Comparison of ENCODE assay signal across 15 mouse cellular contexts in genomic region chr5:46278190-46278589, GRCm38 (mm10).
"Had no signal": no experiment of that assay in that cellular context is flagged by ENCODE, and none has a peak within 500 bp of the region (broad histone marks: within the 10 kb centered on the region; RNA-seq: fewer than 3 reads in every experiment).

No protein-coding gene starts in this region.

- H3K9ac ChIP-seq: kidney, embryonic 15.5 days; limb, embryonic 15.5 days; liver, embryonic 14.5 days; midbrain, embryonic 15.5 days; neural tube, embryonic 13.5 days had no signal

- H3K4me3 ChIP-seq: kidney, embryonic 15.5 days; limb, embryonic 15.5 days; megakaryocyte, embryonic 14.5 days; midbrain, embryonic 15.5 days; neural tube, embryonic 13.5 days had no signal

- H3K36me3 ChIP-seq: kidney, embryonic 15.5 days; limb, embryonic 15.5 days; midbrain, embryonic 15.5 days; neural tube, embryonic 13.5 days had no signal

- H3K4me1 ChIP-seq: kidney, embryonic 15.5 days; limb, embryonic 15.5 days; megakaryocyte, embryonic 14.5 days; midbrain, embryonic 15.5 days; neural tube, embryonic 13.5 days had no signal

- ATAC-seq: midbrain, embryonic 15.5 days had no signal

- DNase-seq: kidney, adult 2 months; kidney, postnatal 14 days; retina, postnatal 1 day; right cerebral cortex, postnatal 4 days; spleen, adult 18-20 months; thymus, adult 18-20 months; thymus, postnatal 14 days had no signal

- H3K9me3 ChIP-seq: kidney, embryonic 15.5 days; limb, embryonic 15.5 days; megakaryocyte, embryonic 14.5 days; midbrain, embryonic 15.5 days; neural tube, embryonic 13.5 days had no signal

- H3K27ac ChIP-seq: kidney, embryonic 15.5 days; limb, embryonic 15.5 days; liver, embryonic 14.5 days; macrophage; midbrain, embryonic 15.5 days; neural tube, embryonic 13.5 days had no signal

- H3K4me2 ChIP-seq: kidney, embryonic 15.5 days; limb, embryonic 15.5 days; midbrain, embryonic 11.5 days; midbrain, embryonic 15.5 days; neural tube, embryonic 13.5 days had no signal

- H3K27me3 ChIP-seq: kidney, embryonic 15.5 days; limb, embryonic 15.5 days; megakaryocyte, embryonic 14.5 days; midbrain, embryonic 15.5 days; neural tube, embryonic 13.5 days had no signal
